Mouse (Mus musculus) left cerebral cortex, adult 11 months (tissue): ENCODE results near the gene Nemf.
A peak's percentile ranks its signal among the peaks of the same experiment; 100 is the strongest.
"Not testable (repeated sequence)": the region's sequence is repeated elsewhere in the genome, so short reads cannot be mapped to it uniquely, and the experiment has no call there.

Experiments used
- DNase-seq: peaks from one replicate; pipeline ENCODE4 v3.0.0; 2022; ENCODE audit warnings: low spot score

Gene Nemf

GRCm38 (mm10) chr12:69372731-69373331, 15.9 kb upstream of the Nemf start:
- no peak for DNase-seq

DNA sequence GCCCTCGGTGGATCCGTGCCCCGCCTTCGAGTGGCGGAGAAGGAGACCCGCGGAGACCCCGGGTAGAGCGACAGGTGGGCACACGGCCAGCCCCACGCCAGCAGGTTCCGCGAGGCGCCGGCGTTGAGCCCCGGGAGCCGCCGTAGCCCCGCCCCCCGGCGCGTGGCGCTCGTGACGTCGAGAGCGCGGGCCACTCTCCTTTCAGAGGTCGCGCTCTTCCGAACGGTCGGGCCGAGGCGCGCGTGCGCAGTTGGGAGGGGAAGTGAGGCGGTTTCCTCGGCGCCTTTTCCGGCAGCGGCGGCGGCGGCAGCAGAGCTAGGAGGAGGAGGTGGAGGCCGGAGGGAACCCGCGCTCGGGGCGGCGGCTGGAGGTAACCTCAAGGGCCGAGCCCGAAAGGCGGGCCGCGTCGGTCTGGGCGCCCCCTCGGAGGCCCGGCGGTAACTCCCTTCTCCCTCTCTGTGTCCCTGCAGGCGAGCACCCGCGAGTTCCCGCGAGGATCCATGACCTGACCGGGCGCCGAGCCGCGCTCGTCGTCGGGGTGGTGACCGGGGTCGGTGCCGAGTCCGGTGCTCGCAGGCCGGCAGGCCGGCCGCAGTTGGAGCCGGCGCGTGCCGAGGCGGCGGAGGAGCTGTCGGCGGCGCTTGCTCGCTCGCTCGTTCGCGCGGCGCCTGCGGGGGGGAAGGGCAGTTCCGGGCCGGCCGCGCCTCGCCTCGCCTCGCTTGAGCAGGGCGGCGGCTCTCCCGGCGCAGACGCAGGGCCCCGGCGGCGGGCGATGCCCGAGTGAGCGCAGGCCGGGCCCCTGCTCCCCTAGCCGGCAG, 15.1 kb upstream of the Nemf start, which contains the start of the genes Arf6 and Gm9887:
Gene Arf6, plus strand, starts transcription at position 297 of the 818 bp plus-strand sequence.
Gene Gm9887, minus strand, starts transcription at position 605 of the 818 bp plus-strand sequence.
- DNase-seq: peak; percentile 94

DNA sequence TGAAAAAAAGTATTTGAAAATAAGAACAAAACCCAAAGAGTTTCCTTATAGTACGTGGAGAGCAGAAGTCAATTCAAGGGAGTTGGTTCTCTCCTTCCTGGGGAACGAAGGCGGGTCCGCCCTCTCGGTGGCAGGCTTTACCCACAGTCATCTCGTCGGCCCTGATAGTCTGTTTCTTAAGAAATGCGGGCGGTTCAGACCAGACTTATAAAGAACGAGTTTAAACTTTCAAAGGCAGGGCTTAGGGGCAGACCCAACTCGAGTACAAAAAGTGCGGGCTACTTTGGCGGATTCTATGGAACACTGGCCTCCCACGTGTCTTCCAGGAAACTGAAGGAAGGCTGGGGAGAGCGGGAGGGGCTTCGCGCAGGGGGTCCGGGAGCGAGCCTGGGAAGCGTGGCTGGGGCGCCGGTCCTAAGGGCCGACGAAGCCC, 14.5 kb upstream of the Nemf start:
- no peak for DNase-seq

DNA sequence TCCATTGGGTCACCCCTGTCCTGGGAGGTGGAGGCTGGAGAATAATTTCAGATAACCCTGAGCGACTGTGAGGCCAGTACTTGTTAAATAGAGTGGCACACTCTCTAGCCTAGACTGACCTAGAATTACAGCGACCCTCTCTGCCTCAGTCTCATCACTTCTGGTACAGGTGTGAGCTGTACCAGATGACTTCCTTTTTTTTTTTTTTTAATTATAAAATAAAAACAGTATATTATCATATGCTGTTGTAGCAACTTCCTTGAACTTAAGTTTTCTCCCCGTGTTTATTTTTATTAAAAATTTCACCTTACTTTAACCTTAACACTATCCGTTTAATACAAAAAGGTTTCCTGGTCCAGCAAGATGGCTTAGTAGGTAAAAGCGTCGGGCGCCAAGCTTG, 14.0 kb upstream of the Nemf start:
- DNase-seq: no peak

- DNase-seq: no peak
Observed at GRCm38 (mm10) chr12:69367557-69367956, 10.6 kb upstream of the Nemf start.

- no peak for DNase-seq
Observed at GRCm38 (mm10) chr12:69366424-69366823, 9.5 kb upstream of the Nemf start.

DNA sequence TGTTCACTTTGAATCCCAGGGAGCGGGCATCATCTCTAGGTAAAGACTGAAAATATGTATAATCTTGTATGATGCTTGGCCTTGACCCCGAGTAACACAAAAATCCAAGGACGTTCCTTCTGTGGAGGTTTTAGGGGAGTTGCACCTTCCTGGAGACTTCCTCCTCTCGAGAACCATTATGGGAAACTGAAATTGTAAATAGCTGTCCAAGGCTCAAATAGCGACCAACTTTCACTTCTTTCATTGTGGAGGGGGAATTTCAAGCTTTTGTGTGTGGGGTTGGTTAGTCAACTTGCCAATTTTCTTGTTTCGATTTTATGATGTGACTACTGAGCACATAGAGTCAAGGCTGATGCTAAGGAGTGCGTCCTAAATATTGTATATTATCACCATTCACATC, 8.8 kb upstream of the Nemf start:
- DNase-seq: no peak

GRCm38 (mm10) chr12:69363899-69364762, 7.2 kb upstream of the Nemf start:
- DNase-seq: peak; percentile 40

- DNase-seq: not testable (repeated sequence)
Observed at GRCm38 (mm10) chr12:69363110-69363509, 6.1 kb upstream of the Nemf start.

DNA sequence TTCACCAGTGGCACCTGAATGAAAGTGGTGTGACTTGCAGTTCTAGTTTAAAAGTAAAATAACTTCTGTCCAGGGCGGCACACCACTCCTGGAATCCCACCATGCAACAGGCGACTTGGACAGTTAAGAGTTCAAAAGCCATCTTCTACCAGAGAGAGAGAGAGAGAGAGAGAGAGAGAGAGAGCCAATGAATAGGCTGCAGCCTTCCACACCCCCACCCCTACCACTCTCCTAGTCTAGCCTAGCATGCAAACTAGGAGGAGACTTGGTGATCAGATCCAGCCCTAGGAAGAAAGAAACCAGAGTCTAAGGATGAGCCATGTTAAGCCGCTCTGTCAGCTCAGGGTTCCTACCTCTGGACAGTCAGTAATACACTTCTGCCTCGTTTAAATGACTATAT, 5.4 kb upstream of the Nemf start:
- no peak for DNase-seq

- no peak for DNase-seq
Observed at GRCm38 (mm10) chr12:69361919-69362318, 5.0 kb upstream of the Nemf start.

DNA sequence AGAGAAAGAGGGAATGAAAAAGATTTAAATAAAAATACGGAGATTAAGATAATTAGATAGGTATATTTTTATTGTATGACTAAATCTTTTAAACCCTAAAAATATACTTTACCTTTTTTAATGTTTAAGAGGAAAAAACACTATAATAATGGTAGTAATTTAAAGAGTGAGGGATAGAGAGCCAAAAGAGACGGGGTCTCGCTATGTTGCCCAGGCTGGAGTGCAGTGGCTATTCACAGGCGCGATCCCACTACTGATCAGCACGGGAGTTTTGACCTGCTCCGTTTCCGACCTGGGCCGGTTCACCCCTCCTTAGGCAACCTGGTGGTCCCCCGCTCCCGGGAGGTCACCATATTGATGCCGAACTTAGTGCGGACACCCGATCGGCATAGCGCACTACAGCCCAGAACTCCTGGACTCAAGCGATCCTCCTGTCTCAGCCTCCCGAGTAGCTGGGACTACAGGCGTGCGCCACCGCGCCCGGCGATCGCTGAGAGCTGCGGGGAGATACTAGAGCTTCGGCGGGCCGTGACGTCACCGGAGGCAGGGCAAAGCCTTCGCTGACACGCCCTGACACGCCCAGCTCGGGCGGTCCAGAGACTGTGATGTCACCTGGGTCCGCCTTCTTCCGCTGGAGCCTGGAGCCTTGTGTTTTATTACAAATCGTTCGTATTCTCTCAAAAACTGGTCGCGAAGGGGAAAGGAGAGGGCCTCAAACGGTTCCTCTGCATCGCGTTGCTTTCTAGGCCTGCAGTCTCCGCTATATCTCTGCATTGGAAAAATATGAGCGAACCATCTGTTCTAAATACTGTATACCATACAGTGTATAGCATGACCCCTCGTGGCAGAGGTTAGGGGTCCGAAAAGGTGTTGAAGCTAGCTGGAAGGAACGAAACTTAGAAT, 4.3 kb upstream of the Nemf start:
- DNase-seq: peak; percentile 97

DNA sequence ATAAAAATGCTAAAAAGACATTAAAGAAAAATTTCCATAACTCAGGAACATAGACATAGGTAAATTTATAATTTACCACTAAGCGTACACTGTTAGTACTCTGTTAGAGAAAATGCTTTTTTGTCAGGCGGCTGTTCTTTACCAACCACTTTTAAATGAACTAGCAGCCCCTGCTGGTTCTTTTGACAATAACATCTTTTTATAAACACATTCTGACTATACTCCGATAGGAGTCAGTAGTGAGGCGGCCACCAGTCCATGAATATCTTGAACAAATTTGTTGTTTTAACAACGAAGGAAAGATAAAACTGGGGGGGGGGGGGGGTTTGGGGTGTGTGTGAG, 3.7 kb upstream of the Nemf start:
- peak; percentile 89 for DNase-seq

GRCm38 (mm10) chr12:69357300-69357646, 308 bp upstream of the Nemf start:
- no peak for DNase-seq

DNA sequence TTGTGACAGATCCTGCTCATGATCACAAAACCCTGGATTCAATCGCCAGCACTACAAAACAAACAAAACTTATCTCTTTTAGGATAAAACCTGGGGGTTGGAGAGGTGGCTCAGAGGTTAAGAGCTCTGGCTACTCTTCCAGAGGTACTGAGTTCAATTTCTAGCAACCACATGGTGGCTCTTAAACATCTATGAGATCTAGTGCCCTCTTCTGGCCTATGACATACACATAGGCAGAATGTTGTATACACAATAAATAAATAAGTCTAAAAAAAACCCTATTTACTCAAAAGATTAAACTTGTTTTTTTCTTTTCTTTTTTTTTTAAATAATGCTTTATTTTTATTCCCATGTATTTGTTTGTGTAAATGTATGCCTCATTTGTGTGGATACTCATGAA, 5.3 kb downstream of the Nemf start:
- no peak for DNase-seq

GRCm38 (mm10) chr12:69349928-69350327, 7.0 kb downstream of the Nemf start:
- DNase-seq: no peak

- DNase-seq: no peak
Observed at GRCm38 (mm10) chr12:69333547-69333946, 23.4 kb downstream of the Nemf start.

- DNase-seq: no peak
Observed at GRCm38 (mm10) chr12:69332147-69332546, 24.8 kb downstream of the Nemf start.

DNA sequence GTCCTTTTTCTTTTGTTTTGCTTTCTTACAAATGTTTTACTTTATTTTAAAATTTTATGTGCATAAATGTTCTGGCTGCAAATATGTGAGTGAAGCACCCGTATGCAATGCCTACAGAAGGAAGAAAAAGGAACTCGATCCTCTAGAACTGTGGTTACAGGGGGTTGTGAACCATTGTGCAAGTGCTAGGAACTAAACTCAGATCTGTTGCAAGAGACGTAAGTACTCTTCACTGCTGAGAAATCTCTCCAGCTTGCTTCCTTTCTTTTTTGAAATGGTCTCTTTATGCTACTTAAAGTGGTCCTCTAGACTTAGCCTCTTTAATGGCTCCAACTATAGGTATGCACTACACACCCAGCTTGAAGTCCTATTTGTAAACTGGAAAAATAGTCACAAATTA, 25.8 kb downstream of the Nemf start:
- DNase-seq: no peak

DNA sequence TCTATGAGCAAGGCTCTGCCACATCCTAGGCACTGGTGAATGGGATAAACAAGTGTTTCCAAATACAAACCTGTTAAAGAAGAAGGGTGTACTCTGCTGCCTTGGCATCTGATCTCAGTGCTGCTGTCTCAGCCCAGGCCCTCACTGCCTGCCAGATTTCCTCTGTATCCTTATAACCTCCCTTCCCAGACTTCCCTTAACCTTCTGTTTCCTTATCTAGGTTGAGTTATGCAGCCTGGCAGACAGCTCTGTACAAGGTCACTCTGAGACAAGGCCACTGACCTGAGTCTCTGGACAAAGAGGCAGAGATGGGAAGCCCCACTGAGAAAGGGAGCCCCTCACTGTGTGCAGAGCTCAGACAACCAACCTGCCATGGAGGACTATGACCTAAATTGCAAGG, 38.5 kb downstream of the Nemf start:
- DNase-seq: no peak

GRCm38 (mm10) chr12:69309659-69310058, 47.3 kb downstream of the Nemf start:
- no peak for DNase-seq

DNA sequence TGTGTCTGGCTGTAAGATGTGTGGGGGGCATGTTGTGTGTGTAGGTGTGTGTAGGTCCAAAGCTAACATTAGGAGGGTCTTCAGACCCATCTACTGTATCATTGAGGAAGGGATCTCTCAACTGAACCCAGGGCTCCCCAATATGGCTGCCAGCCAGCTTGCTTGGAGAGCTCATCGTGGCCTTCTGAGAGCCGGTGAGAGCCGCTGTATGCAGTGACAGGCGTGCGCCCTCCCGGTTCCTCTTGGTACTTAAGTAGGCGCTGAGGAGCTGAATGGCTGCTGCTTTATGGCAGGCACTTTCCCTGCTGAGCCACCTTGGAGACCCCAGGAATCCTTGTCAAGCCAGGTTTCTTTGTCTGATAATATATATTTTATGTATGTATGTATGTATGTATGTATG, 50.6 kb downstream of the Nemf start:
- DNase-seq: no peak
